Mouse (Mus musculus): Measurements from ENCODE around the gene Dynlt1c.
"Not testable (repeated sequence)": the region's sequence is repeated elsewhere in the genome, so short reads cannot be mapped to it uniquely, and the experiment has no call there.

Gene Dynlt1c

DNA sequence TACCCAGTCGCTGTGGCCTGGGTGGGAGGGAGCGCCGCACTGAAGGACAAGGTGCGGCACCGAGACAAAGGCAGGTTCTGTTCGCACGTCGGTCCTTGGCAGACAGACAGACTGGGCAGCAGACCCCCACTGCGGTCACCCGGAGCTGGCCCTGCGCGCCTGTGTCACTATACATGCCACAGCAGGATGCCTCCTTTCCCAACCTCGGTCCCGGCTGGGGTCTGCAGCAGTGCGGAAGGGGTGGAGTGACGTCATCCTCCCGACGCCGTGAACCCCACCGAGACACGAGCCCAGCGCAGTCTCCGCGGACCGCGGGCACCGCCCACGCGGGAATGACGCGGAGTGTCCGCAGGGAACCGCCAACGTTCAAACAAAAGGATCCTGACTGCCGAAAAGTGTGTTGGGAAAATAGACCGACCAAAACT is 53.6 kb downstream of the Dynlt1c start:
- DNase-seq (ENCODE audit: low spot score in 2 of 2) = peak in 1 of 2 experiments; percentile 57

DNA sequence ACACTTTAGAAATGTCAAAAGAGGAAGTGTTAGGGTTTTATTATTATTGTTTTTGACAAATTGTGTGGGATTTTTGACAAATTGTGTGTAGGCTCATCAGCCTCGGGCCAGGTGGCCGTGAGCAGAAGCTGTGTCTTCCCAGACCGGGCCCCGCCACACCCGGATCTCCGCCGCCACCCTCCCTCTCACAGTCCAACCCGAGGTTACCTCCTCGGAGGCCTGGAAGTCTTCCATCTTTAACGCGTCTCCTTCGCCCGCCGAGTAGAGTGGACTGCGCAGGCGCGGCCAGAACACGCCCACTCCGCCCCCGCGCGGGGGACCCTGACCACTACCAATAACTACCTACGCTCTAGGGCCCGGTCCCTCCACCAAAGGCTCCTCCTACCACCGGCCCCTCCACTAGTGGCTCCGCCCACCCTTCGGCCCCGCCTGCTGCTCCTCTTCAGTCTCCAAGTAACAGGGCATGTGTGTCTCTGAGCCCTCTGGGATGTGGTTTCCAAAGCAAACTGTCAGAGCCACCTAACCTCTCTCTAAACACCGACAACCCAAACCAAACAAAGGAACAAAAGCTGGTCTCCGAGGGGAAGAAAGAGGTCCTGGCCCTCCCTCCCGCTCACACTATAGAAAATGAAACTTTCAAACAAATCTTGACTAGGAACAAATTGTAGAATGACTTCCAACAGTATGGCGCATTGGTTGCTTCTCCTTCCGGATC is 54.3 kb downstream of the Dynlt1c start, which contains the start of gene Dynlt1f:
Dynlt1f (minus strand) TSS at position 334 of the 715 bp plus-strand sequence.
- peak; percentile 73 to 74 for DNase-seq (ENCODE audit: low spot score in 2 of 2)

DNA sequence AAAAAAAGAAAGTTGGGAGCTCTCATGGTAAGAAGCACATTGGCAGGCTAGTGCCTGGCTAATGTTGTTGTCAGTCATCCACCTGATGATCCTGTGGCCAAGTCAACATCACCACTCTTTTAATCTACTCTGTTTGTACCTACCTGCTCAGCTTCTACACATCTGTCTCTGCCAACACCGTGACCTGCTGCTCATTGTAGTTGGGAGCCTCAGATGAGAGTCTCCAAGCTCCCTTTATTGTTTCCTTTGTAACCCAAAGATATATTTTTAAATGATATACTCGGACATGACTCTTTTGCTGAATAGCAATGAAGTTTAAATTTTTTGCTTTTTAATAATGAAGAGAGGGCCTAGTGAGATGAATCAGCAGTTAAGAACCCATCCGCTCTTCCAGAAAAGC is 55.0 kb downstream of the Dynlt1c start:
- DNase-seq (ENCODE audit: low spot score in 2 of 2) = not testable (repeated sequence)

- DNase-seq (ENCODE audit: low spot score in 2 of 2) = not testable (repeated sequence)
Measured at GRCm38 (mm10) chr17:6658801-6659200, 57.3 kb downstream of the Dynlt1c start, which contains the start of gene Sytl3. Gene Sytl3, plus strand, starts transcription at chr17:6659093.
